Mouse (Mus musculus) layer of hippocampus, postnatal 25 days (tissue): ENCODE measurements around the gene Eif4g3. TPM values are rescaled to one million over a fixed set of nuclear protein-coding genes. Genes with fewer than 3 reads are reported as not detected.
A peak's percentile ranks its signal among the peaks of the same experiment; 100 is the strongest.

Experiments
- DNase-seq, 2 experiments: peaks; one replicate each; pipeline ENCODE4 v3.0.0; 2022; ENCODE audit warnings: mixed read lengths in 2 of 2, low spot score in 1 of 2; ENCODE audit errors: extremely low spot score in 1 of 2
- total RNA-seq, 2 experiments: library from RNA; stranded (reverse); gene quantifications; 2 replicates each; pipeline ENCODE4 v1.2.3; 2021

Gene Eif4g3
- total RNA-seq, 2 experiments from 2014 or later: 135 to 160 TPM

DNA sequence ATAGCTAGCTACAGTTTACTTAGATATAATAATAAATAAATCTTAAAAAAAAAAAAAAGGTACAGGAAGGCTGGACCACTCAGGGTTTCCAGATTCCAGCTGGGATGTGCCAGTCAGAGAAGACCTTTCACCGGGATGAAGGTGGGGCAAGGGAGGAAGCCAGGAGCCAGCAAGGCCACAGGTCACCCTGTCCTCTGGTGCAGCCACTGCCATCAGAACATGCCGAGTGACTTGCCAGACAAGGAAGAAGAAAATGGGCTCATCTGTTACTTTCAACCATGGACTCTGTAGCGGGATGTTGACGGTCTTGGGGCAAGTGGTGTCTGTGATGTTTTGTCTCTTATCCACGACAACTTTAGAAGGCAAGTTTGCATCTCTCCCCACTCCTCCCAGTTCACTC, 8.1 kb upstream of the Eif4g3 start:
- no peak for DNase-seq

GRCm38 (mm10) chr4:137989426-137989825, 3.4 kb upstream of the Eif4g3 start:
- no peak for DNase-seq

DNA sequence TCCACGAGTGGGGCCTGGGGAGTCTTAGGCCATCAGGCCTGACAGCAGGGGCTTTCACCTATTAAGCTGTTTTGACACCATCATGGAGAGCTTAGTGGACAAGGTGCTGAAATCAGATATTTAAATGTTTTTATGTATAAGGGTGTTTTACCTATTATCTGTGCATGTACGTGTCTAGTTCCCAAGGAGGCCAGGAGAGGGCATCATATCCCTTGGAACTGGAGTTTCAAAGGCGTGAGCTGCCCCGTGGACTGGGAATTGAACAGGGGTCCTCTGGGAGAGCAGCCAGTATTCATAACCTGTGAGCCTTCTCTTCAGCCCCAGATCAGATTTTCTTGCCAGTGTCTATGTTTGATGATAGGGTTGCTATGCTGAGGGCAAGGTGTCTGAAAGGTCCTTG, 2.4 kb upstream of the Eif4g3 start:
- DNase-seq: no peak

DNA sequence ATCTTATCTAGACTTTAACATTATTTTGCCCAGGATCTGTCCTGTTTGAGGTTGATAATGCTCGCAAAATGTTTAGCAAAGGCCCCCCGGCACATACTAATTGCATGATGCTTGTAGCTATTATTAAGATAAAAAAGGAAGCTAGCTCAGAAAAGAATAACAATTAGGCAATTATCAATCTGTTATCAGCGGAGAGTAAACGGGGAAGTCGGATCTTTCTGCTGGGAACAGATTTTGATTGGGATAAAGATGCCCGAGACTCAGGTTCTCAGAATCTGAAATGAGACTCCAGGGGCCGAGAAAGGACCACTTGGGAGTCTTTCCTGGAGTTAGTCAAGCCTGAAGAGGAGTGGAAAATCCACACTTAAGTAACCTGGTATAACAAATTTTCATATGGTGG, 1.6 kb upstream of the Eif4g3 start:
- no peak for DNase-seq

DNA sequence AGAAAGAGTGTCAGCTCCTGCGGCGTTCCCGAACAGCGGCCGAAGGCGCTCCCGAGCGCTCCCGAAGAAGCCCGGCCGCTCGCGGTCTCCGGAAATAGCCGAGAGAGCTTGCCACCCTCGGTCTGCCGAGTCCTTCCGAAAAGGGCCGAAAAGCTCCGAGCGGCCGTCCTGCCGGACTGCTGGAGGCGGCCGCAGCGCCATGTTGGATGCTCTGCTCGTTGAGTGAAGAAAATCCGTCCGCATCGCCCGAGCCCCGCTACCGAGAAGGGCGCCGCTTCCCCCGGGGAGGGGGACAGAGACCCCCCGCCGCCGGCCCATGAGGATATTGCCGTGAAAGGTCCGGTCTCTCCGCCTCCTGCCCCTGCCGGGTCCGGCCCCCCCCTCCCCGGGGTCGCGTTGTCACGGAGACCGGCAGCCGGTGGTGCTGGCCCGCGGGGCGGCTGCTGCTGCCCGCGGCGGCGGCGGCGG, 503 bp downstream of the Eif4g3 start:
- peak; percentile 100 for DNase-seq

GRCm38 (mm10) chr4:137993821-137994561, 1.2 kb downstream of the Eif4g3 start:
- DNase-seq: peak; percentile 29 to 32

GRCm38 (mm10) chr4:137994562-137995336, 1.9 kb downstream of the Eif4g3 start:
- DNase-seq: no peak

DNA sequence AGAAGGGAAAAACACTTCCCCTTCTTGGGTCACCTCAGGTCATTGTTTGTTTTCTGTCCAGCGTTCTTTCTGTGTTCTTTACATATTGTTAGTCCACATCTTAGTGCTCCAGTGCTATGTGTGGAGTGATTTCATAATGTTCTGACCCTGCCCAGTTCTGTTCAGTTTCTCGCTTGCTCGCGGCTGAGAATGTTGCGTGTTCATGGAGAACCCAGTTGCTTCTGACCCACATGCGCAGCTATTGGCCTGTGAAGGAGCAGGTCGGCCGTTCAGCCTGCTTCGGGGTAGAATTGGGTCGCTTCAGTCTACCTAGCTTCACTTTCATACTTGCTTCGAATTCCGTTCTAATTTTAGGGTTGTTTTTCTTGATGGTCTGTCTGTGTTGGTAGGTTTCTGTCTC, 2.6 kb downstream of the Eif4g3 start:
- no peak for DNase-seq

DNA sequence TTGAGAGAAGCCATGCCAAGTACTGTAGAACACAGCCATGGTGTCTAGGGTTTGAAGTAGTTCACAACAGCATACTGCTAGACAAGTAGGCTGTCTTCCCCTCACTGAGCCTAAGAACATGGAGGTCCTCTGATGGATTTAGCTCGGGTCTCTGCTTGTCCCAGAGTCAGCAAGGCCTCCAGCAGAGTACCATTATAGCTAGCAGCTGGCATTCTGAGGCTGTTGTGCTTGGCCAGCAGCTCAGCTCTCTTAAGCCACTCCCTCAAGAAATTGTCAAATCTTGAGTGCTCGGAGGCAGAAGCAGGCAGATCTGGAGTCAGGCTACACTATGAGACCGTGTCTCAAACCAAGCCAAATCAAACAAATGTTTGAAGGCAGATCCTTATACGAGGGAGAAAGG, 5.4 kb downstream of the Eif4g3 start:
- DNase-seq: no peak

GRCm38 (mm10) chr4:138000682-138001081, 7.9 kb downstream of the Eif4g3 start:
- DNase-seq: no peak

DNA sequence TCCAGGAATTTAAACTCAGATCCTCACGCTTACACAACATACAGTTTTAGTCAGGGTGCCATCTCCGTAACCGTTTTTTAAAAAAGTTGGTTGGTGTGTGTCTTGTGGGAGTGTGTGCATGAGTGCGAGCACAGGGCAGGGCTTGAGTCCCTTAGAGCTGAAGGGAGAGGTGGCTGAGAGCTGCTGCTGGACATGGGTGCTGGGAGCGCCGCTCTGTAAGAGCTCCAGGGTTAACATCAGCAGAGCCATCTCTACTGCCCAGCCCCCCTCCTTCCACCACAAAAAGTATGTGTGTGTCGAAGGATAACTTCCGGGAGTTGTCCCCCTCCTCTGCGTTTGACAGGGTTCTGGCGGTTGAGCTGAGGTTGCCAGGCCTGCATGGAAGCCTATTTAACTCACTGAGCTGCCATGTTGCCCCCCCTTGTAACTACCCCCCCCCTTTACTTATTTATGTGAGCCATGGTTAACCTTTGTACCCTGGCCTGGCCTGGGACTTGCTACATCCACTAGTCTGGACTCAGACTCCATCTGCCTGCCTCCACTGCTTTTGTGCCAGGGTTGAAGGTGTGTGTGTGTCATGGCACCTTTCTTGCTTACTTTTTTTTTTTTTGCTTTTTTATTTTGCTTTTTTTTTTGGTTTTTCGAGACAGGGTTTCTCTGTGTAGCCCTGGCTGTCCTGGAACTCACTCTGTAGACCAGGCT, 11.2 kb downstream of the Eif4g3 start:
- no peak for DNase-seq

DNA sequence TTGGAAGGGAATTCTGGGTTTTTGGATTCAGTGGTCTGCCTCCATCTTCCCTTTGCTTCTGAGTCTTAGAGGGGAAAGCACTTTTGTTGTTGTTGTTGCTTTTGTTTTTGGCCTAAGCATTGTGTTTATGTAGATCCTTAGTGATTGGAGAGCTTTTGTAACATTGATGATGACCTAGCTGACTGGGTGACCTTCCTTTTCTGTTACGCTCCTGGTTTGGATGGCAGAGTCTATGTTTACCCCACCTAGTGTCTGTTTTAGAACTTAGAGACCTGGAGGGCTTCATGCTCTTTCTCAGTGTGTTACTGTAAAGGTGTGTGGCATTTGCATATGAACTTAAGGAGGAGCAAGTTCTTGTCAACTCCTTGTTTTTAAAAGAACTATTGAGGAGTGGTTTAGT, 13.0 kb downstream of the Eif4g3 start:
- DNase-seq: no peak

DNA sequence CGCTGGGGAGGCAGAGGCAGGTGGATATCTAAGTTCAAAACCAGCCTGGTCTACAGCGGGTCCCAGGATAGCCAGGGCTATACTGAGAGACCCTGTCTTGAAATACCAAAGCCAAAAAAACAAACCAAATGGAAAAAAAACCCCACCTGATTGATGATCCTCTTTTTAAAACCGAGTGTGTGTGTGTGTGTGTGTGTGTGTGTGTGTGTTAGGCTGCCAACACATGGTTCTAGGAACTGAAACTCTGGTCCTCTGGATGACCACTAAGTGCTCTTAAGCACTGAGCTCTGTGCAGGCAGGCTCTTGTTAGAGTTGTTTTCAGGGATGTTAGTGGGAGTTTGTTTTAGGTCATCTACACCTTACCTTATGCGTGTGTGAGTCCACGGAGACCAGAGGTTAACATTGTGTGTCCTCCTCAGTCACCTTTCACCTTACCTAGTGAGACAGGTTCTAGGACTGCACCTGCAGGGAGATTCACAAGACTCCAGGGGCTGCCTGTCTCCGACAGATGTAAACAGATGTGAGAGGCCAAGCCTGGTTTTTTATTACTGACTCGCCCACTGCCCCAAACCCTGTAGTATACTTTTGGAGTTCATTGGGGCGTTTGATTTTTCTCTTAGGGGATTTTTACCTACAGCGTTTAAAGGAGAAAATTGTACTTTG, 14.3 kb downstream of the Eif4g3 start:
- DNase-seq: no peak

GRCm38 (mm10) chr4:138008646-138009045, 15.8 kb downstream of the Eif4g3 start:
- DNase-seq: no peak

DNA sequence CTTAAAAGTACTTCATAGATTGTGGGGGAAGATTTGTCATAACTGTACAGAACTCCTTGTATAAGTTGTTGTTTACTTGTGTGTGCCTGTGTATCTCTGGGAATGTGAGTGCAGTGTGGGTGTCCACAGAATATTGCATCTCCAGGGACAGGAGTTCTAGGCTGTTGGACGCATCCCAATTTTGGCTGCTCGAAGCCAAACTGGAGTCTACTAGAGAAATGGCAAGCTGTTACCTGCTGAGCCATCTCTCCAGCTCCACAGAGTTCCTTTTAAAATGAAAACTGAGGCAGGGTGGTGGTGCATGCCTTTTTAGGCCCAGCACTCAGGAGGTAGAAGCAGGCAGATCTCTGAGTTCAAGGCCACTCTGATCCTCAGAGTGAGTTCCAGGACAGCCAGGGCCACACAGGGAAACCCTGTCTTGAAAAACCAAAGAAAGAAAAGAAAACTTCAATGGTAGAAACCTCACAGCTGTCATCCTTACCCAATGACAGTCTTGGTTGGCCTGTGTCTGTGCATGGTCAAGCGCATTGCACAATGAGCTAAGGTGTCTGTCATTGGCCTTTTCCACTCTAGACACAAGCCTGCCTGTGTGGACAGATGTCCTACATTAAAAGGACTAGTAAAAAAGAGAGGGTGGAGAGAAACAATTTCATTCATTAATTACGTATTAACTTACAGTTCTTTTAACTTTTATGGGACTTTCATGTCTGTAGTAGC, 17.1 kb downstream of the Eif4g3 start:
- DNase-seq: no peak

DNA sequence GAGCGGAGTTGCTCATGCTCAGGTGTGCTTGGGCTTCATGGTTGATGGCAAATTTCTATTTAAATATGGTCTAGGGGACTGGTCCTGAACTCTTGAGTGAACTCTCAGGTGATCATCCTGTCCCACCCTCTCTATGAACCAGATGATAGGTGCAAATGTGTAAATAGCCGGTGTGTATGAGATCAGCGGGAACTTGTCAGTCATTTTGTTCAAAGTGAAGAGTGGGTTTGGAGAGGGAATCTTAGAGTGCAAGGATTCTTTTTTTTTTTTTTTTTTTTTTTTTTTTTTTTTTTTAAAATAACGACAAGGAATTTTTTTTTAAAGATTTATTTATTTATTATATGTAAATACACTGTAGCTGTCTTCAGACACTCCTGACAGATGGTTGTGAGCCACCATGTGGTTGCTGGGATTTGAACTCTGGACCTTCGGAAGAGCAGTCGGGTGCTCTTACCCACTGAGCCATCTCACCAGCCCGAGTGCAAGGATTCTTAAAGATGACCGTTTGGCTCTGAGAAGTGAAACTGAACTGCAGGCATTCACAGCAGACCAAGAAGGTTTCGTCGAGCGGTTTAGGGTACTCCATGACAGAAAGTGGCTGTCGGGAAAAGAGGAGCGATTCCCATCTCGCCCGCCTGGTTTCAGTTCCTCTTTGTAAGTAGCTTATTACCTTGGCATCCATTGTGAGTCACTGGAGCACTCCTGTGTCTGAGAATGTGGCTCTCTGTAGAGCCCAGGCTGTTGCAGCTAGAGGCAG, 21.1 kb downstream of the Eif4g3 start:
- DNase-seq: no peak

DNA sequence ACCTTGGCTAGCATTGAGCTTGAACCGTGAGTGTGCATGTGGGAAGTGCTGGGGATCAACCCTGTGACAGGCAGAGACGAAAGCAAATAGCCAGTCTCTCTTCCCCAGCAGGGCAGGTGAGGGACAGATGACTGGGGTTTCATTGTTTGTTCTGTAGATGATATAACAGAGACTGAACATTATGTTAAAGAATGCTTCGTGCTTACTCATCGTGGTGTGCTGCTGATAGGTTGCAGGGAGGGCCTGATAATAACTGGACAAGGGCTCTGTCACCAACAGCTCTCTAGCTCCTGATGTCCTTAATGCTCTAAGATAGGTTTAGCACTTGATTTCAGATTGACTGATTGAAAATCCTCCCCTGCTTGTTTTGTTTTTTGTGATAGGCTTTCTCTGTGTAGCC, 23.1 kb downstream of the Eif4g3 start:
- DNase-seq: no peak

DNA sequence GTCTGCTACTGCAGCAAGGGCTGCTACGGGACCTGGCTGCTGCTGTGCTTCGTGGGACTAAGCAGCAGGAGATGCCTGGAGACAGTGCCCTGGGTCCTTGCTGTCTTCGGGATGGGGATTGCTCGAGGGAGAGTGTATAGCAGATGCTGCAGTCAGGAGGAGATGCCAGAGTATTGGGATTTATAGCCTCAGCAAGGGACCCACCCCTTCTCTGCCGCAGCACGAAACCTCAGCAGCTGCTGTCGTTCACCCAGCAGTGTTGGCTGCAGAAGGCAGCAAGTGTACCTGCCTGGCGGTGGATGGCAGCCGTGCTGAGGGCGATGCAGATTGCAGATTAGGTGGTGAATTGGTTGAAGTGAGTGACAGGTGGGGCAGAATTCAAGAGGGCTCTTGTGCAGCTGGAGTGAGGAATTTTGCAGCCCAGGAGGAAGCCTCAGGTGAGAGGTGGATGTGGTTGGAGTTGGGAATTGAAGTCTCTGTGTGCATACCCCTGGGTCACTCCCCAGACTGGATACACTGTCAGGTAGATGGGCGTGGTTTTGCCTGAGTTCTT, 24.3 kb downstream of the Eif4g3 start:
- no peak for DNase-seq

GRCm38 (mm10) chr4:138018011-138018410, 25.2 kb downstream of the Eif4g3 start:
- DNase-seq: no peak
